Mouse (Mus musculus) bone marrow macrophage, adult 2 months (primary cell): Measurements from ENCODE around the gene Trpm6.

ENCODE experiments used
- CTCF ChIP-seq: IDR thresholded peaks from 2 replicates; pipeline ENCODE4 v1.5.1; 2012; ENCODE audit warnings: low read depth, mild to moderate bottlenecking, low read length, moderate library complexity
- POLR2A ChIP-seq: IDR thresholded peaks from 2 replicates; pipeline ENCODE4 v1.6.1; 2012; ENCODE audit warnings: mild to moderate bottlenecking, low read depth, low read length, borderline replicate concordance

GRCm38 (mm10) chr19:18898238-18898637 is 148.5 kb downstream of the Trpm6 start:
- no peak for TF ChIP-seq CTCF
- no peak for TF ChIP-seq POLR2A
